Mouse (Mus musculus) myocyte (in vitro differentiated cells): ENCODE measurements at regions not wholly inside any gene's neighbourhood (a gene's known extent, or its start where the extent isn't known, plus 50 kb on each side); places are given as distances from the start of the nearest gene placed in this dataset.

Experiments used
- H3K27me3 ChIP-seq: one replicate; pipeline ENCODE4 v1.6.1; 2011; ENCODE audit not compliant: control insufficient read depth, insufficient read depth, insufficient read length
- H3K36me3 ChIP-seq: one replicate; pipeline ENCODE4 v1.6.1; 2011; ENCODE audit not compliant: control insufficient read depth, insufficient read depth
- H3K4me2 ChIP-seq: one replicate; pipeline ENCODE4 v1.6.1; 2011; ENCODE audit warnings: low read depth, control low read depth
- H3K4me3 ChIP-seq: one replicate; pipeline ENCODE4 v1.5.1; 2011; ENCODE audit warnings: mild to moderate bottlenecking, control low read depth, moderate library complexity
- H3K79me2 ChIP-seq: one replicate; pipeline ENCODE4 v1.6.1; 2011; ENCODE audit not compliant: control insufficient read depth, insufficient read depth
- H3ac ChIP-seq: one replicate; pipeline ENCODE4 v1.6.1; 2011; ENCODE audit not compliant: control insufficient read depth, insufficient read length
- CEBPB ChIP-seq: IDR thresholded peaks from 2 replicates; pipeline ENCODE4 v1.6.1; 2011; ENCODE audit warnings: mild to moderate bottlenecking, moderate library complexity; ENCODE audit not compliant: poor library complexity, insufficient read depth, severe bottlenecking
- E2F4 ChIP-seq: IDR thresholded peaks from one replicate; pipeline ENCODE4 v1.6.1; 2011; ENCODE audit warnings: mild to moderate bottlenecking, control low read depth, moderate library complexity; ENCODE audit not compliant: insufficient read depth
- MAX ChIP-seq: IDR thresholded peaks from one replicate; pipeline ENCODE4 v1.6.1; 2011; ENCODE audit warnings: low read depth, mild to moderate bottlenecking, control low read depth
- MYOD1 ChIP-seq, 3 experiments: IDR thresholded peaks; one replicate each; pipeline ENCODE4 v1.6.1; 2011; ENCODE audit warnings: control low read depth in 2 of 3, low read depth in 2 of 3, mild to moderate bottlenecking in 2 of 3, moderate library complexity in 1 of 3; ENCODE audit not compliant: insufficient read length in 2 of 3, control insufficient read depth in 1 of 3
- MYOG ChIP-seq, 3 experiments: IDR thresholded peaks; one replicate each; pipeline ENCODE4 v1.6.1; 2011; ENCODE audit warnings: control low read depth in 2 of 3, low read depth in 2 of 3, mild to moderate bottlenecking in 2 of 3; ENCODE audit not compliant: insufficient read length in 2 of 3, control insufficient read depth in 1 of 3, insufficient read depth in 1 of 3
- POLR2A ChIP-seq: IDR thresholded peaks from one replicate; pipeline ENCODE4 v1.6.1; 2011; ENCODE audit warnings: low read depth, mild to moderate bottlenecking, control low read depth, moderate library complexity; ENCODE audit not compliant: insufficient read length
- POLR2AphosphoS2 ChIP-seq: IDR thresholded peaks from one replicate; pipeline ENCODE4 v1.6.1; 2011; ENCODE audit warnings: low read depth, control low read depth; ENCODE audit not compliant: insufficient read length
- REST ChIP-seq: IDR thresholded peaks from one replicate; pipeline ENCODE4 v1.6.1; 2011; ENCODE audit warnings: mild to moderate bottlenecking, control low read depth, moderate library complexity; ENCODE audit not compliant: insufficient read depth, insufficient read length
- SRF ChIP-seq: IDR thresholded peaks from one replicate; pipeline ENCODE4 v1.6.1; 2011; ENCODE audit warnings: low read depth; ENCODE audit not compliant: control insufficient read depth, insufficient read length
- TCF12 ChIP-seq: IDR thresholded peaks from one replicate; pipeline ENCODE4 v1.6.1; 2011; ENCODE audit warnings: mild to moderate bottlenecking, control low read depth; ENCODE audit not compliant: poor library complexity, insufficient read depth, severe bottlenecking
- TCF3 ChIP-seq: IDR thresholded peaks from one replicate; pipeline ENCODE4 v1.6.1; 2011; ENCODE audit warnings: low read depth, control low read depth; ENCODE audit not compliant: insufficient read length
- USF1 ChIP-seq: IDR thresholded peaks from one replicate; pipeline ENCODE4 v1.6.1; 2011; ENCODE audit warnings: low read depth, mild to moderate bottlenecking, control low read depth, moderate library complexity

DNA sequence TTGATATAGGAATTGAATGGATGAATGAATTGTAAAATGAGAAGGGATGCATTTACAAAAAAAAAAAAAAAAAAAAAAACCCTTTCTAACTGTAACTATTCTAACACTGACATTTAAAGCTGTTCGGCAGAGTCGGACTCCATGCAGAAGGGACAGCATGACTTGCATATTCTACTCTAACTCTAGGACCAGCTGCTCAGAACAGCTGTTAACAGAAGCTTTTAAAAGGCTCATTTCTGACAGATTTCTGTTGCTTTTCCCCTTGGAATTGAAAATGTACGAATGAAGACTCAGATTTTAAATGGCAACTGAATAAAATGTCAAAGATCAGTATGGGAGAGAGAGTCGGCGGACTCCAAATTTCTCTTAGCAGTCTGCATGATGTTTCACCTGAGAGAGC, 138.9 kb upstream of the Fam83b start:
- H3ac ChIP-seq: no peak overlapping the region
- TF ChIP-seq POLR2AphosphoS2 (no peak), MYOD1 (IDR thresholded peaks at IDR 0.05; ENCODE audit: control insufficient read depth in 1 of 3, insufficient read length in 2 of 3, low read depth in 2 of 3) (no peak), MAX (no peak), USF1 (no peak), SRF (no peak), REST (no peak), POLR2A (no peak), MYOG (IDR thresholded peaks at IDR 0.05; ENCODE audit: control insufficient read depth in 1 of 3, insufficient read depth in 1 of 3, insufficient read length in 2 of 3, low read depth in 2 of 3) (no peak), TCF12 (no peak), E2F4 (no peak), CEBPB (no peak), TCF3 (no peak)
- H3K36me3 ChIP-seq: no peaks in the 10 kb centered on the region
- H3K4me2 ChIP-seq: no peak overlapping the region
- no peak overlapping the region for H3K4me3 ChIP-seq
- no peaks in the 10 kb centered on the region for H3K27me3 ChIP-seq
- H3K79me2 ChIP-seq: no peaks in the 10 kb centered on the region

DNA sequence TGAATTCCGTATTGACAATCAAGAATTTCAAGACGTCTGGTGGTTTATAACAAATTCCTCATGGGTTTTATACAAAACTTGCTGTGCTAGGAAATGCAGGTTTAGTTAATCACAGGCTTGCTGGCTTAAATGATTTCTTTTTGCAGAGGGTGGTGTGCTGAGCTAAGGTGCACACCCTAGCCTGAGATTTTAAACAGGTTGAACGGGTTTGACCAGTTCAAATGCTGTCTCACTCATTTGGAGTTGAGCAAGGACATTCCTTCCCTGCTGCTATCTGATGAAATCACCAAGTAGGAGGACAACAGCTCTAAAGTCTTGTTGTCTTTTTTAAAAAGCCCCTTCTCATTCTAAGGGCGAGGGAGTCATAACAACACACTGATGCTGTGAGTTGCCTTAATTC, 128.6 kb upstream of the Fam83b start:
- TF ChIP-seq MYOG (IDR thresholded peaks at IDR 0.05; ENCODE audit: control insufficient read depth in 1 of 3, insufficient read depth in 1 of 3, insufficient read length in 2 of 3, low read depth in 2 of 3) (no peak), MYOD1 (IDR thresholded peaks at IDR 0.05; ENCODE audit: control insufficient read depth in 1 of 3, insufficient read length in 2 of 3, low read depth in 2 of 3) (no peak), TCF12 (no peak), POLR2AphosphoS2 (no peak), MAX (no peak), SRF (no peak), TCF3 (no peak), POLR2A (no peak), E2F4 (no peak), REST (no peak)
- Histone ChIP-seq H3K27me3 (no peaks in the 10 kb centered on the region), H3K36me3 (no peaks in the 10 kb centered on the region), H3K79me2 (no peaks in the 10 kb centered on the region), H3K4me3 (no peak overlapping the region), H3ac (no peak overlapping the region), H3K4me2 (no peak overlapping the region)

GRCm38 (mm10) chr9:76692976-76693375, 126.1 kb upstream of the Fam83b start:
- H3K36me3 ChIP-seq: no peaks in the 10 kb centered on the region
- no peaks in the 10 kb centered on the region for H3K27me3 ChIP-seq
- no peaks in the 10 kb centered on the region for H3K79me2 ChIP-seq
- TF ChIP-seq MYOD1 (IDR thresholded peaks at IDR 0.05; ENCODE audit: control insufficient read depth in 1 of 3, insufficient read length in 2 of 3, low read depth in 2 of 3) (no peak), SRF (no peak), E2F4 (no peak), MAX (no peak), TCF3 (no peak), POLR2AphosphoS2 (no peak), CEBPB (no peak), USF1 (no peak), MYOG (IDR thresholded peaks at IDR 0.05; ENCODE audit: control insufficient read depth in 1 of 3, insufficient read depth in 1 of 3, insufficient read length in 2 of 3, low read depth in 2 of 3) (no peak), POLR2A (no peak), REST (no peak), TCF12 (no peak)
- no peak overlapping the region for H3ac ChIP-seq
- no peak overlapping the region for H3K4me3 ChIP-seq
- no peak overlapping the region for H3K4me2 ChIP-seq

- H3K27me3 ChIP-seq: no peaks in the 10 kb centered on the region
- H3K36me3 ChIP-seq: no peaks in the 10 kb centered on the region
- H3K4me3 ChIP-seq: no peak overlapping the region
- no peaks in the 10 kb centered on the region for H3K79me2 ChIP-seq
- no peak overlapping the region for H3K4me2 ChIP-seq
- TF ChIP-seq CEBPB (no peak), POLR2AphosphoS2 (no peak), POLR2A (no peak), TCF3 (no peak), MYOG (IDR thresholded peaks at IDR 0.05; ENCODE audit: control insufficient read depth in 1 of 3, insufficient read depth in 1 of 3, insufficient read length in 2 of 3, low read depth in 2 of 3) (no peak), SRF (no peak), MYOD1 (IDR thresholded peaks at IDR 0.05; ENCODE audit: control insufficient read depth in 1 of 3, insufficient read length in 2 of 3, low read depth in 2 of 3) (no peak), TCF12 (no peak), MAX (no peak), E2F4 (no peak), USF1 (no peak), REST (no peak)
- no peak overlapping the region for H3ac ChIP-seq
Observed at GRCm38 (mm10) chr9:76660848-76661247, 93.9 kb upstream of the Fam83b start.
